Mouse (Mus musculus) frontal cortex, postnatal 10 days (tissue): ENCODE data around the gene Ikzf3.

Source experiments
- DNase-seq, 2 experiments: peaks; one replicate each; pipeline ENCODE4 v3.0.0; 2022; ENCODE audit warnings: low spot score in 2 of 2, mixed read lengths in 1 of 2

Ikzf3 gene

DNA sequence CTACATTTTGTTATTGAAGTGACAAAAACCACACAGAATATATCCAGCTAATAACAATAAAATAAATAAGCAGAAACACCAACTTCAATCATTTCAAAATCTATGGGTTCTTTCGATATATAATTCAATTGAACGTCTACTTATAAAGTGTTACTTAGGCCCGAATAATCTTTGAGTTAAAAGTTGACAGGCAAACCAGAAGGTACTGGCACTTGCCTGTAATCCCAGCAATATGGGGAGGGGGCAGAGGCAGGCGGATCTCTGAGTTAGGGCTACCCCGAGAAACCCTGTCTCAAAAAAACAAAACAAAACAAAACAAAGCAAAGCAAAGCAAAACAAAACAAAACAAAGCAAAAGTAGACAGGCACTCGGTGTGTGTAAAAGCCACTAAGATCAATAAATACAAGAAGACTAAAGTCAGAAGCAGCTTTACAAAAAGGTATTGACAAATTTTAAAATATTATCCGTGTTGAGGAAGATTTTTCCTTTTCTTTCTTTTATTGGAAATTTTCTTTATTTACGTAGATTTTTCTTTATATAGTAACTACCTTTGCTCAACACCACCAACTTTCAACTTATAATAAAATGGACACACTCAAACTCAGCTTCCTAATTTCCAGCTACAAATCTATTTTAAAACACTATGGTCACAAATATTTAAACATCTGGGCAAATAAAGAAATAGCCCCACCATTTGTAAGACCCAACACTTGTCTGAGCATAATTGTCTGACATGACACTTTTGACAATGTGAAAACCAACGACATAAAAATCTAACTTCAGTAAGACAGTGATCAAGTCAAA is 70.0 kb downstream of the Ikzf3 start:
- DNase-seq = no peak

- no peak for DNase-seq
These were observed 70.9 kb downstream of the Ikzf3 start for GRCm38 (mm10) chr11:98474967-98475366.

GRCm38 (mm10) chr11:98473916-98474479 is 71.8 kb downstream of the Ikzf3 start:
- no peak for DNase-seq

- no peak for DNase-seq
These were observed 73.1 kb downstream of the Ikzf3 start for GRCm38 (mm10) chr11:98472696-98473095.

- DNase-seq = no peak
These were observed 75.0 kb downstream of the Ikzf3 start for GRCm38 (mm10) chr11:98470795-98471194.

GRCm38 (mm10) chr11:98469761-98470714 is 75.8 kb downstream of the Ikzf3 start:
- no peak for DNase-seq

- DNase-seq = no peak
These were observed 81.3 kb downstream of the Ikzf3 start for GRCm38 (mm10) chr11:98464516-98464915.

GRCm38 (mm10) chr11:98463911-98464310 is 81.9 kb downstream of the Ikzf3 start:
- DNase-seq = no peak

DNA sequence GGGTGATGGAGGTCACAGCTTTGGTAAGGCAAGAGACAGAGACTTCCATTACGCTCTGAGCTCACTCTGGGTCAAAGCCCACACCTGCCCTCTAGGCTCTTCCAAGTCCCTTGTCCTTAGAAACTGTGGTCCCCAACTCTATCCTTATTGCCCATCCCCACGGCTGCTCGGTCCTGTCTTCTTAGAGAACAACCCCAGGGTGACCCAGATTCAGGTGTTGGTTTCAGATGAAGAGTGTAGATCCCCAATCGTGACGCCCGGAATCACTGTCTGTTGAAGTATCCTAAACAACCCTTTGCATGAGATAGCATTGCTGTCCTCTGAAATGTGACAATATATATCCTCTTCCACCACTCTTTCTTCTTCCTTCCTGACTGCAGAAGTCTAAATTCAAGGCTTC is 83.6 kb downstream of the Ikzf3 start:
- DNase-seq = no peak

DNA sequence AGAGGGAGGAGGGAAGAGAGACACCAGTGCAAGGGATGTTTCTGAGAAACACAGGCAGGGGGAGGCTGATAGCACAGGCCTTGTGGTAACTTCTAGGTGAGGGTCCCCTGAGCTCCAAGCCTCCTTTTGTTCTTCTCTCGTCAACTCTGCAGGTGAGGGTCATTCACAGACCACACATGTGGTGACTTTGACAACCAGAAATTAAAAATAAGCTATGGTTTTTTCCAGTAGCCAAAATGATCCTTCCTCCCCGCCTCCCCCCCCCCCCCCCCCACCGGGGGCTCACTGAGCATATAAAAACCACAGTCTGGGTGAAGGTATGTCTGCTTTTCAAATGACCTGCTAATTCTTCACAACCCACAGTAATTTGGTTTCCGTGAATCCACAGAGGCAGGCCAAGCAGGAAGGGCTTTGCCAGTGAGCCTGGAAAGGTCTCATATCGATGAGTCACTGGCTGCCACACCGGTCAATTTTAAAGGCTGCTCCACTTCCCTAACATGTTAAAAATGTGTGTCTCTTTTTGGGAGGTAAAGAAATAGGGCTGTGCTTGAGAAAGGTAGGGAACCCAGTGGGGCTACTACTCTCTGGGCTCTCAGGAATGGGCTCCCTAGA is 84.6 kb downstream of the Ikzf3 start:
- no peak for DNase-seq

- no peak for DNase-seq
These were observed 86.0 kb downstream of the Ikzf3 start for GRCm38 (mm10) chr11:98459860-98460259.

DNA sequence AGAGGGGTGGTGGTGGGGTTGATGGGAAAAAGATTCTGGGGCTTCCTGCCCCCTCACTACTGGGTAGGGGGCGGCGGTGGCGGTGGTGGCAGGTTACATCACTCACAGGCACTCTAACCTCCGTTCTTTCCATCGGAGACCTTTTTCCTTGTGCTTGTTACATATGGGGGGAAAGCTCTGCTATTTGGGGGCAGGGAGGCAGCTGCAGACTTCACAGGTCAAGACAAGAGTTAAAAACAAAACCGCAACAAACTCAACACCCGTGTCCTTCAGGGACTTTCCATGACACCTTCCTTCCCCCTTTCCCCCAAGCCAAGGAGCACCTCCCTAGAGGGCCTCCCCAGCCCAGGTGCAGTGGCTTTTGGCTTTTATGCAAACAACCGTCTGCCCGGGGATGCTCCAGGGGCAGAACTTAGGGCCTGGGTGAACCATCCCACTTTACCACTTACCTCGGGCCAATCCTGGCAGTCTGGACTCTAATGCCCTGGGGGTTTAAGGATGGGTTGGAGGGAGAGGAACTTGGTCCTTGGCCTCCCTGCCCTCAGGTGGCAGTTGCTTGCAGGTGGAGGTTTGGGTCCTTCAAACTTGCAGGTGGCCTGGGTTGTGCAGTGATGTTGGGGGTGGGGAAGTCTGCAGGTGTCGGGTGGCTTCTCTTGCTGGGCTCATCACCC is 86.6 kb downstream of the Ikzf3 start:
- no peak for DNase-seq

DNA sequence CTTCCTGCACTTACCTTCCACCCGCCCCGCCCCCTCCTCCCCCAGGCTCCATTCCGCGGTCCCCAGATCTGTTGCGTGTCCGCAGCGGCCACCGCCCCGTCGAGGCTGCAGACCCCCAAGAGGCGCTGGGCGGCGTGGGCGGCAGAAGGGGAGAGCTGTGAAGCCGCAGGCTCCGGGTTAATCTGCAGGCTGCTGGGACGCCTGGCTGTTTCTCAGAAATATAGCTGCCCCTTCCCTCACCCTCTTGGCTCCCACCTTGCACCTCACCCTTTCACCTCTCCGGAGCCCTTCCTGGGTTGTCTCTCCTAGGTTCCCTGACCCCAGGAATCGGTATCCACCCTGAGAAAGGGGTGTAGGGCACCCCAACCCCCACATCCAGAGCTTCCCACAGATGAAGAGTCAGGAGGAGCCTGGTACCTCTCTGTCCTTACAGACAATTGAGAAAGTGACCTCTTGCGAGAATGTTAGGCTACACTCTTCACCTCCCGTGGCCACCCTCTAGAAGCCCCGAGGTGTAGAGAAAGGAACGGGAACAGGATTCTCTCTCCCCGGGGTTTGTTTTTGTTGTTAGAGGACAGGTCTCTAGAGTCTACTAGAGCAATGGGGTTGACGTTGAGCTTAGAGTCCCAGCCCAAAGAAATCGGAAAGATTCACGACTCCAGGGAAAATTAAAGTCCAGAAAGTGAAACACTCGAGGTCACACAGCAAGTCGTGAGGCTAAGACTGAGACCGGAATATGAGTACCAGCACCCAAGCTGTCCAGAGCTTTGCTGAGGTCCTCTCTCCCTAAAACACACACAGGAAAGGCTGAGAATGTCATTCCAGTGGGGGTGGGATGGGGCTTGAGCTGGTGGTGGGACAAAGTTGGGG is 87.5 kb downstream of the Ikzf3 start:
- DNase-seq = no peak

DNA sequence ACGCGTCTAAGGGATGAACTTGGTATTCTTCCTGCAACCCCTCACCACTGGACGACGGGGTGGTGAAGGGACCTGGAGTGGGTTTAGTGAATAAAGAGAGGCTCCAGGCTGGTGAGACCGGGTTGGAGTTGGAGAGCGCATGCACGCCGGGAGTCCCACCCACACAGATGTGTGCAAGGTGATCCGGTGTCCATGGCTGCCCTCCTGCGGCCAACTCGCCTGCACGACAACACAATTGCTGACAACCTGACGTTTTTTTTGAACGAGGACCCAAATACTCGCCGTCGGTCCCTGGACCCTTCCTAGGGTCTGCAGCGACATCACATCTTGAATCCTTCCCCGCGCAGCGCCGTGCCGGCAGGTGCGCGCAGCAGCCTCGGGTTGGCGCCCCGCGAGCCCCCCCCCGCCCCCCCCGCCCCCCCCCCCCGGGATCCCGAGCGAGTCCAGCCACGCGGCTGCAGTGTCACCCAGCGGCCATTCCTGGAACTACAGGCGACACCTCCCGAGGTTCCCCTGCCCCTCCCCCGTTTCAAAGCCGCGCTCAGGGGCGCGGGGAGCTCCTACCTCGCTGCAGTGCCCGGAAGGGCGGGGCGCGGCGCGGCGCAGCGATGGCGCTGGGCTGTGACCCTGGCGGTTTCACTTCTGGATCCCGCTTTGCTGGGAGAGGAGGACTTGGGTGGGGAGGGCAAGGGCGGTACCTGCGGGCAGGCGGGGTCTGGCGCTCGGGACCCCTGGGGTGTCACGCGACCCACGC is 88.3 kb downstream of the Ikzf3 start:
- DNase-seq = peak; percentile 50 to 80

DNA sequence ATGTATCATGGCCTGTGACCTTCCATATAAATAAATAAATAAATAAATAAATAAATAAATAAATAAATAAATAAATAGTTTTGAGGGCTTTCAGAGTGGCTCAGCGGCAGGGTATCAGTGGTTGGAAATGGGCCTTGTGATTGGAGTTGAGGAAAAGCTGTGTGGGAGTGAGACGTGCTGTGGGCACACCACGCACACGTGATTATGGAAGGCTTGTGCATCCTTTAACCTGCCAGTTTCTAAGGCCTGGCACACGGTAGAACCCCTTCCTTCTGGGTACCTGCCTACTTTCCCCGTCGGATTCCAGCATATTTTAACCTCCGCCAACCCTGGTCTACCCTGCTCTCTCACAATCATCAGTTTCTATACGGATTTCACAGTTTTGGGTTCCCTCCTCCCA is 88.9 kb downstream of the Ikzf3 start:
- DNase-seq = no peak

DNA sequence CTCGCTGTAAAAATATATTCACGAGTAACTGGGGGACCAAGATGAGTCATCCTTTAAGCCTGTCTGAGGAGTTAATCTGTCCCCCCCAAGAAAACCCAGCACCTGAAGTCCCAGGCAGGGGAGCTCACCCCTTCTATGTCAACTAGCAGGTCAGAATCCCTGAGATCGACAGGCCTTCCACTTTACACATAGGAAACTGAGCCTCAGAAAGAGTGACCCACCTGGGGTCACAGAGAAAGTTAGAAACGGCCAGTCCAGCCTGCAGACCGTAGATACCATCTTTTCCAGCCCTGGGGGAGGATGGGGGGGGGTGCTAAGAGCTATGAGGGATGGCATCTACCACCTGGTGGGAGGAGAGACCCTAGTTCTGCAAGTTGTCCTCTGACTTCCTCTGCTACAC is 89.3 kb downstream of the Ikzf3 start:
- DNase-seq = no peak

DNA sequence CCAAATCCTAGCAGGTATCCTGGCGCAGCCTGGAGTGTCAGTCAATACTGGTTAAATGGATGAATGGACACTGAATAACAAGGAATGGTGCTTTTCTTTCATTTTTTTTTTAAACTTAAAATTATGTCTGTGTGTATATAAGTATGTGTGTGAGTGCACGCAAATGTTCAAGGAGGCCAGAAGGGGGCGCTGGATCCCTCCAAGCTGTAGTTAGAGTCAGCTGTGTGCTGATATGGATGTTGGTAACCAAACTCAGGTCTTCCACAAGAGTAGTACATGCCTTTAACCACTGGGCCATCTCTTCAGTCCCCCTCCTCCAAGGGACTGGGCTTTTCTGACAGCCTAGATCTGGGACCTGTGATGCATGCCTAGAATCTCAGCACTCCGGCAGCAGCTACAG is 90.3 kb downstream of the Ikzf3 start:
- DNase-seq = no peak

DNA sequence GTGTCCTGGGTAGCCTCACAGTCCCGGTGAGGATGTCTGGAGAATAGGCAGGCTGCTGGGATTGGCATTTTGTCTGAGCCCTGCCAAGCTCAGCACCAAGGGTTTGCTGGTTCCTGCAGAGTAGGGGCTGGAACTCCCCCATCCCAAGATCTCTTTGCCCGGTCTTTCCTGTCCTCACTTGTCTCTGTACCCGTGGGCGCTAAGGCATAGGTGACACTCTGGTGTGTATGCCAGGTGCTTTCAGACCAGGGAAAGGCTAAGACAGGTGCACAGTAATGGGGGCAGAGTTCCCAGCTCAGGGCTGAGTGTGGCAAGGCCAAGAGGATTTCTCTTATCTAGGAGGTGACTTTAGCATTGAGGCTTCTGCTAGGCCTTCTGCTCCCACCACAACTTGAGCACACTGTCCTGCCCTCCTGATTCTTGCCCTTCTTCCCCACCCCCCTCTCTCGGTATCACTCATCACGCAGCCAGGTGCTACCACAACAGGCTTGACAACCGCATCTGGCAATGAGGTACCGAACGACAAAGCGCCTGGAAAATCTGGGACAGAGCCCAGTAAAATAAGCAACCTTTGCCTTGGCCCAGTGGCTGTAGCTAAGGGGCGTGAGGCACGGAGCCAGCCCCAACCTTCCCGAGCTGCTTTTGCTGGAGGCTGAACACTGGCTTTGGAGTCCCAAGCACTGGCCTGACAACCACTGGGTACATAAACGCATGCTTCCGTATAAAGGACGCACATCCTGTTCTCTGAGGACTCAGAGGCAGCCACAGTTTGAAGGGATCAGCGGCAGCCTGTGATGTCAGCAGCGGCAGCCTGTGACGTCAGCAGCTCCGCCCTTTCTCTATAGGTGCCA is 95.7 kb downstream of the Ikzf3 start:
- DNase-seq = no peak

- DNase-seq = no peak
These were observed 96.4 kb downstream of the Ikzf3 start for GRCm38 (mm10) chr11:98449419-98449818.
